Mouse (Mus musculus): ENCODE results near the gene Eps15. TPM values are rescaled to one million over a fixed set of nuclear protein-coding genes. Genes with fewer than 3 reads are reported as not detected.
A peak's percentile ranks its signal among the peaks of the same experiment; 100 is the strongest.

Gene Eps15
- polyA plus RNA-seq, 1 experiment from 2014 or later, result 45.2 TPM

DNA sequence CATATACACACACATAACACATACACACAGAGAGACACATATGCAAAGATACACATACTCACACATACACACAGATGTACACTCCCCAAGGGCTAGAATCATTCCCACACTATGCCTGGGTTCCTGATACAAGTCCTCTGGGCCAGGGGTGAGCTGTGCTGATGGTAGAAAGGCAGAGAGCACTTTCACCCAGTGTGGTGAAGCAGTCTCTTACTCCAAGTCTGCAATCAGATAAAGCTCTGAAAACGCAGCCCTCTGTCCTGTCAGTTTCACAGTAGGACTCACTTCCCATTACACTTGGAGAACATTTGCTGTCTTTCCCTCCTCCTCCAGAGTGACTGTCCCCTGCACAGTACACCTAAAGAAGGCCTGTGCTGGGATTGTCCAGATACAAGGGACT lies 147.0 kb downstream of the Eps15 start:
- Histone ChIP-seq H3K4me3 (ENCODE audit: low read depth, low read length) (no peak overlapping the region), H3K9ac (ENCODE audit: low read length) (no peak overlapping the region), H3K4me2 (ENCODE audit: low read length) (no peak overlapping the region), H3K4me1 (ENCODE audit: control insufficient read depth, insufficient read depth, low read length) (no peaks in the 10 kb centered on the region), H3K36me3 (ENCODE audit: control insufficient read depth, insufficient read depth, low read length) (no peaks in the 10 kb centered on the region), H3K27ac (ENCODE audit: low read depth, low read length) (no peak overlapping the region), H3K27me3 (replicated peaks; ENCODE audit: control insufficient read depth, insufficient read depth, low read length) (no peaks in the 10 kb centered on the region), H3K9me3 (replicated peaks; ENCODE audit: control insufficient read depth, low read length) (no peaks in the 10 kb centered on the region)
- DNase-seq (ENCODE audit: low spot score) (no peak), ATAC-seq (no peak)
- 79% methylated on average over 1 of the region's 1 CpGs for WGBS

DNA sequence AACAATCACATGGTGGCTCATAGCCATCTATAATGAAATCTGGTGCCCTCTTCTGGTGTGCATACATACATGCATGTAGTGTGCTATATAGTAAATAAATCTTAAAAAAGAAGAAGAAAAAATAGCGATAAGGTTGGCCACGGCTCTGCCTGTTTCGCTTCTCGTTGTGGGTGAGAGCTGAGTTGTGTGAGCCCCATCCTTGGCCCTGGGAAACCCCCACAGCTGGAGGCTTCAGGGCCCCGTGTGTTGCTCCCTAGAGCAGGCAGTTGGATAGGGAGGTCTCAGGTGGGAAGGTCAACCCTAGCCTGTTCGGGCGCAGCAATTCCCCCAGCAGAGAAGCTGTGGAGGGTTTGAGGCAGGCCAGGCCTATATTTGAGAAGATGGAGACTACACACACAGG lies 150.2 kb downstream of the Eps15 start:
- WGBS, result 94% methylated on average over 7 of the region's 7 CpGs

DNA sequence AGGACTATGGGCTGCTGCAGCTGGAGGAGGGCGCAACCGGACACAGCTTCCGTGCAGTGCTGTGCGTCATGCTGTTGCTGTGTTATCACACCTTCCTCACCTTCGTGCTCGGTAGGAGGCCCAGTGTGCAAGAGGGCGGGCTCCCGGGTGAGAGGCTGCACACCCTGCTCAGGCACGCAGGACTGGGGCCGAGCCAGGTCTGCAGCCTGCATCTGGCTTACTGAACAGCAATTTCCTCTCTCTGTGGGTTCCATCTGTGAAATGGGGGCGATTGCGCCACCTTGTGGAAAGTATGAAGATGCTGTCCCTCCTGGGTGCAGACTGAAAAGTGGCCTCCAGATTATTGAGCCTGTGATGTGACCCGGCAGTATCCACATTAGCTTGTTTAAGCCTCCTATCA lies 150.8 kb downstream of the Eps15 start:
- Histone ChIP-seq H3K4me1 (ENCODE audit: control insufficient read depth, insufficient read depth, low read length) (no peaks in the 10 kb centered on the region), H3K27me3 (replicated peaks; ENCODE audit: control insufficient read depth, insufficient read depth, low read length) (no peaks in the 10 kb centered on the region), H3K9ac (ENCODE audit: low read length) (no peak overlapping the region), H3K27ac (ENCODE audit: low read depth, low read length) (no peak overlapping the region), H3K9me3 (replicated peaks; ENCODE audit: control insufficient read depth, low read length) (no peaks in the 10 kb centered on the region), H3K36me3 (ENCODE audit: control insufficient read depth, insufficient read depth, low read length) (no peaks in the 10 kb centered on the region), H3K4me3 (ENCODE audit: low read depth, low read length) (no peak overlapping the region), H3K4me2 (ENCODE audit: low read length) (no peak overlapping the region)
- DNase-seq (ENCODE audit: low spot score) (peak; percentile 50), ATAC-seq (0 out of 2 replicates have a peak, but pooled peaks have one; percentile 56)
- 54% methylated on average over 13 of the region's 13 CpGs for WGBS

More for the DNA sequence above, 150.2 kb downstream of the Eps15 start:
- Histone ChIP-seq H3K9me3 (replicated peaks; ENCODE audit: control insufficient read depth, low read length) (no peaks in the 10 kb centered on the region), H3K27ac (ENCODE audit: low read depth, low read length) (no peak overlapping the region), H3K4me2 (ENCODE audit: low read length) (no peak overlapping the region), H3K4me1 (ENCODE audit: control insufficient read depth, insufficient read depth, low read length) (no peaks in the 10 kb centered on the region), H3K4me3 (ENCODE audit: low read depth, low read length) (no peak overlapping the region), H3K9ac (ENCODE audit: low read length) (no peak overlapping the region), H3K27me3 (replicated peaks; ENCODE audit: control insufficient read depth, insufficient read depth, low read length) (no peaks in the 10 kb centered on the region), H3K36me3 (ENCODE audit: control insufficient read depth, insufficient read depth, low read length) (no peaks in the 10 kb centered on the region)
- no peak for ATAC-seq
- no peak for DNase-seq (ENCODE audit: low spot score)

DNA sequence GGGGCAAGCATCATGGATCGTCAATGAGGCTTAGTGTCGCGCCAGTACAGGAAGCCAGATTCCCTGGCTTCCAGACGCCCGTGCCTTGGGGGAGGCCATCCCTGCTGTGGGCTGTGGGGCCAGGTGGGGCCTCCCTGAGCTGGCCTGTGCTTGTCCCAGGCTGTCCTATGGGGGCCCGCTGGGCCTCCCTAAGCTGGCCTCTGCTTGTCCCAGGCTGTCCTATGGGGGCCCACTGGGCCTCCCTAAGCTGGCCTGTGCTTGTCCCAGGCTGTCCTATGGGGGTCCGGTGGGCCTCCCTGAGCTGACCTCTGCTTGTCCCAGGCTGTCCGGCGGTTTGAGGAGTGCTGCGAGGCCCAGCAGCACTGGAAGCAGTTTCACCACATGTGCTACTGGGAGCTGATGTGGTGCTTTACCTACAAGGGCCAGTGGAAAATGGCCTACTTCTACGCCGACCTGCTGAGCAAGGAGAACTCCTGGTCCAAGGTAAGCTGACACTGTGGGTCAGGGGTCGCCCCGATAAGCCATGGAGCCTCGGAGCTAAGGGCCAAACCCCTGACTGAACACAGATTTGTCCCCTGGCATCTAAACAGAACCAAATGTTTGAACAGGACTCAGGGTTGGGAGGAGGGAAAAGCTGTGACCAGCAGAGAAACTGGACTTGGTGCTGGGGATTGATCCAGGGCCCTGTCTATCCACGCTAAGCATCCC lies 152.8 kb downstream of the Eps15 start:
- 82% methylated on average over 16 of the region's 16 CpGs for WGBS
- ATAC-seq, result 0 out of 2 replicates have a peak, but pooled peaks have one; percentile 10
- no peak overlapping the region for H3K9ac ChIP-seq (ENCODE audit: low read length)
- no peak overlapping the region for H3K4me2 ChIP-seq (ENCODE audit: low read length)
- no peak for DNase-seq (ENCODE audit: low spot score)
- H3K27me3 ChIP-seq (replicated peaks; ENCODE audit: control insufficient read depth, insufficient read depth, low read length), result no peaks in the 10 kb centered on the region
- H3K4me3 ChIP-seq (ENCODE audit: low read depth, low read length), result no peak overlapping the region
- H3K36me3 ChIP-seq (ENCODE audit: control insufficient read depth, insufficient read depth, low read length), result no peaks in the 10 kb centered on the region
- H3K27ac ChIP-seq (ENCODE audit: low read depth, low read length), result no peak overlapping the region
- no peaks in the 10 kb centered on the region for H3K9me3 ChIP-seq (replicated peaks; ENCODE audit: control insufficient read depth, low read length)
- H3K4me1 ChIP-seq (ENCODE audit: control insufficient read depth, insufficient read depth, low read length), result no peaks in the 10 kb centered on the region

DNA sequence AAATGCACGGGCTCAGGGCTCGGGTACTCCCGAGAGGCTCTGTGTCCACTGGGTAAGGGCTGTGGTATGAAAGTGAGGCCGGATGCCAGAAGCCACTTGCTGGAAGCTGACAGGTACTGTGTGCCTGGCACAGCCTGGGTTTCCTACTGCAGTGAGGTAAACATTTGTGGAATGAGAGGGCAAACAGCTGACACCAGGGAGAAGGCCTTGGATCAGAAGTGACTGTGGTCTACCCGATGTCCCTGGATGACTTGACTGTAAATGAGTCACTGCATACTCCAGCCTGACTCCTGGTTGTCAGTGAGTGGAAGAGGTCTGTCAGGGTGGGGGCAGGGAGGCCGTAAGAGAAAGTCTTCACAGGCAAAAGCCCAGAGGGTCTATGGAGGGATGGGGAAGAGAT lies 153.6 kb downstream of the Eps15 start:
- 86% methylated on average over 6 of the region's 6 CpGs for WGBS
- H3K36me3 ChIP-seq (ENCODE audit: control insufficient read depth, insufficient read depth, low read length), result no peaks in the 10 kb centered on the region
- no peak overlapping the region for H3K27ac ChIP-seq (ENCODE audit: low read depth, low read length)
- no peaks in the 10 kb centered on the region for H3K27me3 ChIP-seq (replicated peaks; ENCODE audit: control insufficient read depth, insufficient read depth, low read length)
- ATAC-seq (no peak), DNase-seq (ENCODE audit: low spot score) (no peak)
- H3K4me3 ChIP-seq (ENCODE audit: low read depth, low read length), result no peak overlapping the region
- no peak overlapping the region for H3K4me2 ChIP-seq (ENCODE audit: low read length)
- H3K9ac ChIP-seq (ENCODE audit: low read length), result no peak overlapping the region
- no peaks in the 10 kb centered on the region for H3K9me3 ChIP-seq (replicated peaks; ENCODE audit: control insufficient read depth, low read length)
- no peaks in the 10 kb centered on the region for H3K4me1 ChIP-seq (ENCODE audit: control insufficient read depth, insufficient read depth, low read length)

DNA sequence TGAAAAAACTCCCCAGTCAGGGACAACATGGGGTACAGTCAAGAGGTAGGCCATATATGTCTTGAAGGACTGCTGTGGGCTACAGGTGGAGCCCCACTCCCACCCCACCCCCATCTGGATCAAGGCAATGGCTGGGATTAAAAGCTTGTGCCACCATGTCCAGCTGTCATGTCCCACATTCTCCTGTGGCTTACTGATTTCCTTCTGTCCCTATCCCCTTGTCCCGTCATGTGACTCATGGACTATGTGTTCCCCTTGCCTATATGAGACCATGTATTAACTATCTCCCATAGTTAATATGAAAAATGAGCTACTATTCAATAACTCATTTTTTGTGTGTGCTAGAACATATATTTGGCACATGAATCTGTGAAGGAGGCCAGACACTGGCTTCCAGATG lies 154.2 kb downstream of the Eps15 start:
- no peak overlapping the region for H3K9ac ChIP-seq (ENCODE audit: low read length)
- no peak overlapping the region for H3K27ac ChIP-seq (ENCODE audit: low read depth, low read length)
- H3K9me3 ChIP-seq (replicated peaks; ENCODE audit: control insufficient read depth, low read length), result no peaks in the 10 kb centered on the region
- H3K36me3 ChIP-seq (ENCODE audit: control insufficient read depth, insufficient read depth, low read length), result no peaks in the 10 kb centered on the region
- DNase-seq (ENCODE audit: low spot score) (no peak), ATAC-seq (no peak)
- H3K4me2 ChIP-seq (ENCODE audit: low read length), result no peak overlapping the region
- no peaks in the 10 kb centered on the region for H3K4me1 ChIP-seq (ENCODE audit: control insufficient read depth, insufficient read depth, low read length)
- no peaks in the 10 kb centered on the region for H3K27me3 ChIP-seq (replicated peaks; ENCODE audit: control insufficient read depth, insufficient read depth, low read length)
- 88% methylated on average over 1 of the region's 1 CpGs for WGBS
- H3K4me3 ChIP-seq (ENCODE audit: low read depth, low read length), result no peak overlapping the region

Other genes with a start within 250 kb of the Eps15 start
- gene Osbpl9, start 78.0 kb upstream of the Eps15 start, polyA plus RNA-seq (2014; fragmentation: Nextera tagmentation; extraction: Ambion mirVana), result 75.3 and 88.2 TPM in 2 replicates
- gene Calr4, start 45.8 kb upstream of the Eps15 start, polyA plus RNA-seq (2014; fragmentation: Nextera tagmentation; extraction: Ambion mirVana), result 0.59 and 0.66 TPM in 2 replicates
- gene Ttc39a, start 126.4 kb downstream of the Eps15 start, polyA plus RNA-seq (2014; fragmentation: Nextera tagmentation; extraction: Ambion mirVana), result 0.54 and 1.0 TPM in 2 replicates
- 69.4 and 74.1 TPM in 2 replicates for gene Rnf11, start 204.5 kb downstream of the Eps15 start, polyA plus RNA-seq (2014; fragmentation: Nextera tagmentation; extraction: Ambion mirVana)